Mouse (Mus musculus): ENCODE measurements around the gene Atxn7.

- TF ChIP-seq CTCF (IDR thresholded peaks at IDR 0.05; ENCODE audit: borderline replicate concordance, insufficient read depth, low read depth, low read length) (no peak), POLR2A (IDR thresholded peaks at IDR 0.05; ENCODE audit: borderline replicate concordance, insufficient read depth, low read length) (no peak)
These were observed 20.0 kb downstream of the Atxn7 start for GRCm38 (mm10) chr14:13981286-13981685.
